Mouse (Mus musculus): Measurements from ENCODE around the gene Ano1. TPM values are rescaled to one million over a fixed set of nuclear protein-coding genes. Genes with fewer than 3 reads are reported as not detected.

Ano1 gene
- polyA plus RNA-seq, 1 experiment from 2014 or later: 28.7 TPM

DNA sequence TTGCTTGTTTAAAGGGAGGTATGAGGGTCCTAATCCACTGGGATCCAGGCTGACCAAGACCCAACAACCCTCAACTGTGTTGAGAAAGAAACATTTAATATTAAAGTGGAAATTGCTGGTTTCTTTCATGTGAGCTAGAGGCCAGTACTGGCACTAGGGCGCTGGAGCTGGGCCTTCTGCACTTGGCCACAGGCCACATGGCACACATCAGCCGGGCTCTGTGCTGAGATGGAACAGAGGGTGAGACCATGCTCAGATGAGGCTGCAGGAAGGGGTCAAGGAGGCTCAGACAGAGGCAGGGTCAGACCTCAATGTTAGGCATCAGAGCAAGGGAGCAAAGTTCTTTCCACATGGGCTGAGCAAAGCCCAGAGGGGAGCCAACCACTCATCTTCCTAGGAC is 125.7 kb downstream of the Ano1 start:
- H3K27me3 ChIP-seq: peaks cover 65% of the 10 kb centered on the region

DNA sequence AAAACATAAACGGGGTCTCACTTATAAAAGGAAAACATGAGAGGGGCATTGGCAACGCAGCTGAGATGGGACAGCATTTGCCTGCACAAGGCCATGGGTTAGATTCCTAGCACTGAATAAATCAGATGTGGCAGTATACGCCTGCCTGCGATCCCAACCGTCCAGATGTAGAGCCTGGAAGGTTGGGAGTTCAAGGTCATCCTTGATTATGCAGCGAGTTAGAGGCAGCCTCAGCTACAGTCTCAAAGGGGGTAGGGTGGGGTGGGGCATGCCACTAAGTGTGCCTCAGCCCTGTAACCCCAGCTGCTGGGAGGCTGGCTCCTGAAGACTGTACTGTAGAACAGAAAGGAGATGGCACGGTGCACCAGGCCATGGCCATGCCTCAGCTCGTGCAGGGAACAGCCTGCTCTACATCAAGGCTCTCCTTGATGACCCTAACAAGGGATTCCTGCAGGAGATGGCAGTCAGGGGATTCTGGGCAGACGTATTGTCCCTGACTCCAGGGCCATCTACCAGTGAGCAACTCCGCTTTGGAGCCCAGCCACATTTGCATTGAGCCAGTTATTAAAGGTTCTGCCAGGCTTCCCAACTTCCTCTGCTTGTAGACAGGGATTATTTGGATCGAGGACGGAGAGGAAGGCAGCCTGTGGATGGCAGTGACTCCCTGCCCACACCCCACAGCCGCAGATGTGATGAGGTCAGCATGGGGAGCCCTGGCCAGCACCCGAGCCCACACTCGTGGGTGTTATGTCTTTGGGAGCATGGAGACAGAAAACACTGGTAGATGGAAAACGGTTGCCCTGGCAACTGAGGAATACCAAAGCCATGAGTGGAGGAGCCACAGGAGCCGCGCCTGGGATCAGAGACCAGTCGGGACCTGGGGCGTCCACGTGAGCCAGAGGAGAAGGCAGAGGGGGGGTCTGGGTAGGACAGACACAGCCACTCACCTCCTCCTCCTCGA is 130.8 kb downstream of the Ano1 start:
- ATAC-seq (ENCODE audit: low FRiP score, low read depth): 0 out of 2 replicates have a peak, but pooled peaks have one; percentile 35

More for the DNA sequence above, 125.7 kb downstream of the Ano1 start:
- H3K27ac ChIP-seq (replicated peaks): peak overlapping the region; percentile 91
- H3K4me1 ChIP-seq: peaks cover 51% of the 10 kb centered on the region
- no peak for ATAC-seq (ENCODE audit: low FRiP score, low read depth)
- no peaks in the 10 kb centered on the region for H3K9me3 ChIP-seq
- WGBS: 92% methylated on average over 2 of the region's 2 CpGs
- H3K36me3 ChIP-seq: peaks cover 6% of the 10 kb centered on the region; the same call in 1 of the 2 replicates
- no peak overlapping the region for H3K4me2 ChIP-seq (replicated peaks)
- H3K4me3 ChIP-seq: no peak overlapping the region
- H3K9ac ChIP-seq (replicated peaks): no peak overlapping the region

DNA sequence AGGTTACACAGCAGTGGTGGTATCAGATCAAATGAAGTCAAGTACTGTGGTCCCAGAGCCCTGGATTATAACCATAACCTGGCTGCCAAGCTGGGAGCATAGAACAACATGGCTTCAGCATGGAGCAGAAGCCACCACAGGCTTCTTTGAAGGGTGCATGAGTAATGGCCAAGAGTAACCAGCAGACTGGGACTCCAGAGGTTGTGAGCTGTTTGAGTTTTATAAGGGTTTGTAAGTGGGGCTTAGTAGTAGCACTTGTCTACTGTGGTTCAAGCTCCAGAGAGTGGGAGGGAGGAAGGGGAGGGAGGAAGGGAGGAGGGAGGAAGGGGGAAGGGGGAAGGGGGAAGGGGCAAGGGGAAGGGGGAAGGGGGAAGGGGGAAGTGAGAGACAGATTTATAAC is 131.5 kb downstream of the Ano1 start:
- Histone ChIP-seq H3K4me1 (peaks cover 15% of the 10 kb centered on the region), H3K4me2 (replicated peaks) (no peak overlapping the region), H3K9me3 (no peaks in the 10 kb centered on the region), H3K27ac (replicated peaks) (no peak overlapping the region), H3K9ac (replicated peaks) (no peak overlapping the region), H3K4me3 (no peak overlapping the region), H3K27me3 (peaks cover 45% of the 10 kb centered on the region), H3K36me3 (peaks cover 6% of the 10 kb centered on the region; the same call in 1 of the 2 replicates)
- no peak for ATAC-seq (ENCODE audit: low FRiP score, low read depth)

More for the DNA sequence above, 130.8 kb downstream of the Ano1 start:
- H3K9ac ChIP-seq (replicated peaks): no peak overlapping the region
- H3K9me3 ChIP-seq: no peaks in the 10 kb centered on the region
- peaks cover 15% of the 10 kb centered on the region for H3K4me1 ChIP-seq
- H3K27ac ChIP-seq (replicated peaks): peak overlapping the region; percentile 17; the same call in 1 of the 2 replicates
- peaks cover 47% of the 10 kb centered on the region for H3K27me3 ChIP-seq
- peaks cover 6% of the 10 kb centered on the region; the same call in 1 of the 2 replicates for H3K36me3 ChIP-seq
- WGBS: 65% methylated on average over 22 of the region's 22 CpGs
- H3K4me2 ChIP-seq (replicated peaks): no peak overlapping the region
- H3K4me3 ChIP-seq: no peak overlapping the region

DNA sequence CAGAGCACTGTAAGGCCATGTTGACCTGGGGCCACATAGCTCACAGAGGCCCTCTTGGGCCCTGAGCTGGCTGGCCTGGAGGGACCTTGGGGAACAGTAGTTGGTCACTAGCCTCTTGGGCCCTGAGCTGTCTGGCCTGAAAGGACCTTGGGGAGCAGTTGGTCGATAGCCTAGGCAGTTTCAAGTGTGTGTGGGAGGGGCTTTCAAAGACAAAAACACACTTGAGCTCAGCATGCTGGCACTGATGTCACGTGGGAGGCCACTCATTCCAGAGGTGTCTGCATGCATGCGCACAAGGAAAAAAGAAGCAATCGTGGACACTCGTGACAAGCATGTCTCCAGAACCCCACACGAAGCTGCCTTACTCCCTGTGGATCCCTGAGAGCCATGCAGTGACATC is 136.4 kb downstream of the Ano1 start:
- no peaks in the 10 kb centered on the region for H3K9me3 ChIP-seq
- 81% methylated on average over 6 of the region's 6 CpGs for WGBS
- no peak overlapping the region for H3K4me3 ChIP-seq
- no peaks in the 10 kb centered on the region; the same call in 1 of the 2 replicates for H3K36me3 ChIP-seq
- H3K27ac ChIP-seq (replicated peaks): no peak overlapping the region
- no peak for ATAC-seq (ENCODE audit: low FRiP score, low read depth)
- H3K27me3 ChIP-seq: 0 out of 2 replicates have a peak, but pooled peaks cover 15% of the 10 kb centered on the region
- H3K4me2 ChIP-seq (replicated peaks): no peak overlapping the region
- no peak overlapping the region for H3K9ac ChIP-seq (replicated peaks)
- no peaks in the 10 kb centered on the region for H3K4me1 ChIP-seq

DNA sequence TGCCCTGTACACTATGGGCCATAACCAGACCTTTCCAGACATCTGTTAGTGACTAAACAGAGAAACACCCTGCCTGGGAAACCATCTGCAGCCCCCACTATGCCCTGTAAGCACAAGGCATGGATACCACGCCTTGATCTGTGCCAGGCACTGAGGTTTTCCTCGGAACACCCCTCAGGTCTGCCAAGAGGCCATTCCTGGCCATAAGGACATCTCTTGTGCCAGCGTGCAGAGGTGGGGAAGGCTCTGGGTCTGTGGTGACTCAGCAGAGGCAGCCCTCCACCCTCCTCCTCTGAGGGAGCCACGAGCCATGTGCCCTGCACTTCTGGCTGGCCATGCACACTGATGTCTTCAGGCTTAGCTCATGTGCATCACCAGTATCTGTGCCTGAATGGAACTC is 138.9 kb downstream of the Ano1 start:
- ATAC-seq (ENCODE audit: low FRiP score, low read depth): no peak
- no peaks in the 10 kb centered on the region for H3K4me1 ChIP-seq
- no peak overlapping the region for H3K9ac ChIP-seq (replicated peaks)
- H3K27ac ChIP-seq (replicated peaks): no peak overlapping the region
- 83% methylated on average over 4 of the region's 4 CpGs for WGBS
- H3K27me3 ChIP-seq: 0 out of 2 replicates have a peak, but pooled peaks cover 6% of the 10 kb centered on the region
- H3K4me2 ChIP-seq (replicated peaks): no peak overlapping the region
- H3K9me3 ChIP-seq: no peaks in the 10 kb centered on the region
- H3K4me3 ChIP-seq: no peak overlapping the region
- no peaks in the 10 kb centered on the region; the same call in 1 of the 2 replicates for H3K36me3 ChIP-seq

DNA sequence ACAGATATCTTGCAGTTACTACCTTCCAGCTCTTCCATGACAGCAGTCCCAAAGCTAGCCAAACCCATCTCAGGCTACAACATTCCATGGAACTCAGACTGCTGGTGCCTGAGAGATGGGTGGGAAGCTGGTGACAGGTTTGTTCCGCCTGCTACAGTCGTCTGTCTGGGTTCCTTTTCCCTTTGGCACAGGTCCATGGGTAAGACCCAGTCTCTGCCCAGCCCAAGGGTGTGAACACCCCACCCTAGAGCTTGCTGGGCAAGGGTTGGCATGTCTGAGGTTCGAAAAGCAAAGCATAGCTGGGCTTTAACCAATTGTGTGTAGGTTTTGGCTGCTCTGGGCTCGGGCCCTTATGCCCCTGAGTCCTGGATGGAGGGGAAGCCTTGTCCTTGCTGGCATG is 139.4 kb downstream of the Ano1 start:
- Histone ChIP-seq H3K36me3 (no peaks in the 10 kb centered on the region; the same call in 1 of the 2 replicates), H3K4me1 (no peaks in the 10 kb centered on the region), H3K4me3 (no peak overlapping the region), H3K27me3 (0 out of 2 replicates have a peak, but pooled peaks cover 6% of the 10 kb centered on the region), H3K27ac (replicated peaks) (no peak overlapping the region), H3K4me2 (replicated peaks) (no peak overlapping the region), H3K9ac (replicated peaks) (no peak overlapping the region), H3K9me3 (no peaks in the 10 kb centered on the region)
- WGBS: 85% methylated on average over 4 of the region's 4 CpGs
- ATAC-seq (ENCODE audit: low FRiP score, low read depth): no peak

DNA sequence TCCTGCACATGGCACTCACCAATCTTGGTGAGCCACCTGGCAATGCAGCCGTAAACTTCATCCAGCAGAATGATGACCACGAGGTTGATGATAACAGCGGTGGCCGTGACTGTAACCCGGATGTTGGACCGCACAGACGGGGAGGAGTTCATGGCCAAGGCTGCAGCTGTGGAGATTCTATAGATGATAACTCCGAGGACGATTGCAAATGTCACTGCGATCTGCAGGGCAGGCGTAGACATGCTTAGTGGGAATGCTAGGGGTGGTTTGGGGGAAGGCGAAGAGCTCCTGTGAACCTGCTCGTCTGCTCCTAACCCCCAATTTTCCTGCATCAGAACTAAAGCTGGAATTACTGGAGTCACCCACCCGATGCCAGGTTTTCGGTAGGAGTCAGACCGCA is 140.2 kb downstream of the Ano1 start:
- WGBS: 95% methylated on average over 16 of the region's 16 CpGs
- Histone ChIP-seq H3K4me1 (no peaks in the 10 kb centered on the region), H3K9ac (replicated peaks) (no peak overlapping the region), H3K27me3 (0 out of 2 replicates have a peak, but pooled peaks cover 6% of the 10 kb centered on the region), H3K36me3 (peaks cover 5% of the 10 kb centered on the region), H3K27ac (replicated peaks) (no peak overlapping the region), H3K4me3 (no peak overlapping the region), H3K4me2 (replicated peaks) (no peak overlapping the region), H3K9me3 (no peaks in the 10 kb centered on the region)
- no peak for ATAC-seq (ENCODE audit: low FRiP score, low read depth)

DNA sequence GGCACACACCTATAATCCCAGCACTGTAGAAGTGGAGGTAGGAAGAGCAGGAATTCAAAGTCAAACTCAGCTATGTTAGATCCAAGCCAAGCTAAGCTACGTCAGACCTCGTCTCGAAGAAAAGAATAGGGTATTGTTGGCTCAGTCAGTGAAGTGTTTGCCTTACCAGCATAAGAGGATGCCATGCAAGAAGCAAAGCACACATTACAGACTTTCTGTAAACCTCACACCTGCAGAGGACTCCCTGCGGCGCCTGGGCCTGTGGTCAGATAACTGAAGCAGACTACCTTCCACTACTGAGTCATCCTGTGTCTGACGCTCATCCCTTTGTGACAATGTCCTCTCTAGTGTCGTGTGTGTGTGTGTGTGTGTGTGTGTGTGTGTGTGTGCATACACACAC is 142.2 kb downstream of the Ano1 start:
- no peak for ATAC-seq (ENCODE audit: low FRiP score, low read depth)
- H3K4me1 ChIP-seq: no peaks in the 10 kb centered on the region
- H3K36me3 ChIP-seq: peaks cover 14% of the 10 kb centered on the region; the same call in 1 of the 2 replicates
- no peaks in the 10 kb centered on the region for H3K9me3 ChIP-seq
- H3K27ac ChIP-seq (replicated peaks): no peak overlapping the region
- no peaks in the 10 kb centered on the region for H3K27me3 ChIP-seq
- 87% methylated on average over 7 of the region's 7 CpGs for WGBS
- no peak overlapping the region for H3K4me3 ChIP-seq
- H3K4me2 ChIP-seq (replicated peaks): no peak overlapping the region
- H3K9ac ChIP-seq (replicated peaks): no peak overlapping the region

DNA sequence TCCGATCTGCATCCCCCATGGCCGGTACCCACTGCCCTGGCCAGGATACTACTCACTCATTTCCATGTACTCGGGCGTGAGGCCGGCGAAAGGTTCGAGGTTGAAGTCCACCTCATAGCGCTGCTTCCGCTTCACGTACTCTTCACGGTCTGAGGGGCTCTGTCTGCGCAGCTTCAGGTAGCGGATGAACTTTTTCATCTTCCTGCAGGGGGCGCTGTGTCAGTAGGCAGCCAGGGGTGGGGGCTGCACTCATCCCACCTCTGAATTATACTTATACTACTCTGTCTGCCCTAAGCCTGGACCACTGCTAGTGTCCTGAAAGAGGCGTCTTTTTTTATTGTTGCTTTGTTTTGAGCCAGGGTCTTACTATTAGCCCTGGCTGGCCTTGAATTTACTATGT is 143.9 kb downstream of the Ano1 start:
- H3K4me3 ChIP-seq: no peak overlapping the region
- WGBS: 90% methylated on average over 15 of the region's 15 CpGs
- no peak overlapping the region for H3K27ac ChIP-seq (replicated peaks)
- no peaks in the 10 kb centered on the region for H3K27me3 ChIP-seq
- H3K4me1 ChIP-seq: no peaks in the 10 kb centered on the region
- no peak overlapping the region for H3K9ac ChIP-seq (replicated peaks)
- H3K36me3 ChIP-seq: peaks cover 20% of the 10 kb centered on the region; the same call in 1 of the 2 replicates
- no peak for ATAC-seq (ENCODE audit: low FRiP score, low read depth)
- H3K9me3 ChIP-seq: no peaks in the 10 kb centered on the region
- no peak overlapping the region for H3K4me2 ChIP-seq (replicated peaks)

DNA sequence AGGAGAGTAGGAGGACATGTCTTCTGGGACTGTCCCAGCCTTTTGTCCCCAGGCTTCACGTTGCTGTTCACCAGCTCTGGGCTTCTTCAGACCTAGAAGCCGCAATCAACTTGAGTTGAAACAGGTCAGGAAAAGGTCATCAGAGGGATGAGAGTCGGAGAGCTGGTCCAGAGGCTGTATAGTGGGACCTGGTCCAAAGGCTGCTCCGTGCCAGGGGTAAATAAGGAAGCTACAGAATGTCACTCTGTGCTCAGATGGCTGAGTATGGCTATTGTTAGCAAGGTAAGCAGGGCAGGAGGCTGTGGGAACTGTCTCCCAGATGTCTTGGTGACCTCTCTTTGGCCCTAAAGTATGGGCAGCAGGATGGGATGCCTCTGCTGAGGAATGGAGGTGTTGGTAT is 147.0 kb downstream of the Ano1 start:
- H3K4me3 ChIP-seq: no peak overlapping the region
- WGBS: 87% methylated on average over 4 of the region's 4 CpGs
- H3K4me2 ChIP-seq (replicated peaks): no peak overlapping the region
- H3K36me3 ChIP-seq: peaks cover 26% of the 10 kb centered on the region; the same call in 1 of the 2 replicates
- peaks cover 9% of the 10 kb centered on the region for H3K4me1 ChIP-seq
- H3K9me3 ChIP-seq: no peaks in the 10 kb centered on the region
- H3K27me3 ChIP-seq: no peaks in the 10 kb centered on the region
- no peak overlapping the region for H3K9ac ChIP-seq (replicated peaks)
- no peak overlapping the region for H3K27ac ChIP-seq (replicated peaks)
- no peak for ATAC-seq (ENCODE audit: low FRiP score, low read depth)

DNA sequence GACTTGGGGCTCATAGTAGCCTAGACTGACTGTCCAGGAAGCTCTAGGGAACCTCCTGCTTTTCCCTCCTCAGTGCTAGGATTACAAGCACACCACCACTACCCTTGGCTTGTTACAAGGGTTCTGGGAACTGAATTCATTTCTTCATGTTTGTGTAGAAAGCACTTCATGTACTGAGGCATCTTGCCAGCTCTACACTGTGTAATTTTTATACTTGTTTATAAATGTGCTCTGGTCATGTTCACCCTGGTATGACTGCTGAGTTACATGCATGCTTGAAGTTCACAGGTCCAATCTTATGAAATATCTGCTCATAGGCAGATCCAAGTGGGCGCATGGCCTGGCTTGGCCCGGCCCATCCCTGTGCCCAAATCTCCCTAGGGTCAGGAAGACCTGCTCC is 147.5 kb downstream of the Ano1 start:
- Histone ChIP-seq H3K4me3 (no peak overlapping the region), H3K27ac (replicated peaks) (no peak overlapping the region), H3K36me3 (peaks cover 26% of the 10 kb centered on the region; the same call in 1 of the 2 replicates), H3K9ac (replicated peaks) (no peak overlapping the region), H3K4me2 (replicated peaks) (no peak overlapping the region), H3K9me3 (no peaks in the 10 kb centered on the region), H3K4me1 (peaks cover 9% of the 10 kb centered on the region), H3K27me3 (no peaks in the 10 kb centered on the region)
- WGBS: 95% methylated on average over 2 of the region's 2 CpGs
- no peak for ATAC-seq (ENCODE audit: low FRiP score, low read depth)

DNA sequence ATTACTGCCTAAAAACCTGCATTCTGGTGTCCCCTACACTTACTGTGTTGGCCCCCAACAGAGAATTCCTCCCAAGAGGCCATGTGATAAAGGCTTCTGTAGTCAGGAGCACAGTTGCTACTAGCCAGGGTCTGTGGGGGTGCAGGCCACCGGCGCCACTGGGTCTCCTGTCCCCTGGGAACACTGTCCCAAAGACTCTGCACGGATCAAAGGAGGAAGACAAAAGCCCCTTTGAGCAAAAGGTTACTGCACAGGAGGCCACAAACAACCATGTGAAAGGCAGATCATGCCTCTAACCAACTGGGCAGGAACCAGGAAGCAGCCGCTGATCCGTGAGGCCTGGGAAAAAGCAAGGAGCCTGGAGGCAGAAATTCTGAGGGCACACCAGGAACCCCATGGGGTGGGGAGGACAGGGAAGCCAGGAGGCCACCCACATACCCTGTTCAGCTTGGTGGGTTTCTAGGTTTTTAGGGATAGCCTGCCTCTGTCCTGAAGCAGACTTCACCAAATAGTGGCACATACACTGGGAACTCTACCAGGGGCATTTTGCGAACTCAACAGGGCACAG is 151.4 kb downstream of the Ano1 start:
- WGBS: 30% methylated on average over 6 of the region's 6 CpGs
- 0 out of 2 replicates have a peak, but pooled peaks cover 16% of the 10 kb centered on the region for H3K36me3 ChIP-seq
- H3K4me3 ChIP-seq: no peak overlapping the region

More for the DNA sequence above, 151.4 kb downstream of the Ano1 start:
- Histone ChIP-seq H3K27ac (replicated peaks) (no peak overlapping the region), H3K27me3 (no peaks in the 10 kb centered on the region), H3K4me1 (peaks cover 9% of the 10 kb centered on the region), H3K9me3 (no peaks in the 10 kb centered on the region), H3K4me2 (replicated peaks) (no peak overlapping the region), H3K9ac (replicated peaks) (no peak overlapping the region)
- ATAC-seq (ENCODE audit: low FRiP score, low read depth): no peak

All from midbrain, embryonic 12.5 days (tissue).